ENCODE assay signal across 31 mouse cellular contexts in genomic region chr3:84076543-84077332, GRCm38 (mm10). TPM values are rescaled to one million over a fixed set of nuclear protein-coding genes. Genes with fewer than 3 reads are reported as not detected.
DNase-seq lines count a peak whose midpoint lies in the region; ATAC-seq and TF ChIP-seq lines count a peak whose summit lies in the region.
"Had no signal": no experiment of that assay in that cellular context is flagged by ENCODE, and none has a peak within 500 bp of the region (broad histone marks: within the 10 kb centered on the region; RNA-seq: fewer than 3 reads in every experiment).

No protein-coding gene starts in this region.

- no peak for TF ChIP-seq EP300 in heart, postnatal 0 days (IDR thresholded peaks at IDR 0.05; ENCODE audit: low read depth)
- no peak for TF ChIP-seq EP300 in stomach, postnatal 0 days (optimal IDR thresholded peaks at IDR 0.05)

- H3K27ac ChIP-seq in heart, postnatal 0 days (ENCODE audit: low read depth): peak overlapping the region; percentile 5
- no peak overlapping the region for H3K27ac ChIP-seq in lung, embryonic 14.5 days (ENCODE audit: low read depth)
- no peak overlapping the region; the same call in 1 of the 2 replicates for H3K27ac ChIP-seq in stomach, postnatal 0 days (replicated peaks)
- H3K27ac ChIP-seq: embryonic facial prominence, embryonic 12.5 days; heart, adult 2 months; hindbrain, embryonic 10.5 days; intestine, embryonic 15.5 days; liver, embryonic 14.5 days; neural tube, embryonic 15.5 days; stomach, embryonic 15.5 days had no signal

- no peaks in the 10 kb centered on the region for H3K27me3 ChIP-seq in heart, postnatal 0 days (ENCODE audit: control insufficient read depth, insufficient read depth, low read length)
- no peaks in the 10 kb centered on the region for H3K27me3 ChIP-seq in lung, embryonic 14.5 days (ENCODE audit: insufficient read depth, low read length)
- H3K27me3 ChIP-seq in stomach, postnatal 0 days (ENCODE audit: control insufficient read depth, insufficient read depth, low read length): no peaks in the 10 kb centered on the region
- H3K27me3 ChIP-seq: embryonic facial prominence, embryonic 12.5 days; intestine, embryonic 15.5 days; neural tube, embryonic 15.5 days; stomach, embryonic 15.5 days had no signal

- no peak overlapping the region for H3K9ac ChIP-seq in heart, postnatal 0 days (replicated peaks; ENCODE audit: low read depth, low read length)
- H3K9ac ChIP-seq in lung, embryonic 14.5 days: no peak overlapping the region
- H3K9ac ChIP-seq in stomach, postnatal 0 days (ENCODE audit: low read length): no peak overlapping the region
- H3K9ac ChIP-seq: embryonic facial prominence, embryonic 12.5 days; intestine, embryonic 15.5 days; liver, embryonic 14.5 days; neural tube, embryonic 15.5 days; stomach, embryonic 15.5 days had no signal

- no peak overlapping the region for H3K4me2 ChIP-seq in heart, postnatal 0 days (ENCODE audit: low read depth, low read length)
- H3K4me2 ChIP-seq in lung, embryonic 14.5 days: no peak overlapping the region
- H3K4me2 ChIP-seq in stomach, postnatal 0 days (replicated peaks; ENCODE audit: low read depth): no peak overlapping the region
- H3K4me2 ChIP-seq: embryonic facial prominence, embryonic 12.5 days; intestine, embryonic 15.5 days; neural tube, embryonic 15.5 days; stomach, embryonic 15.5 days had no signal

- DNase-seq in heart, postnatal 0 days (ENCODE audit: low spot score): no peak
- no peak for DNase-seq in heart, adult 8-10 months (ENCODE audit: low spot score)
- DNase-seq in lung, embryonic 14.5 days: no peak
- no peak for DNase-seq in lung, postnatal 10 days
- no peak for DNase-seq in stomach, postnatal 0 days (ENCODE audit: low spot score)
- DNase-seq in spleen, postnatal 14 days (ENCODE audit: low spot score in 2 of 2): no peak
- DNase-seq: adrenal gland, adult 2 months; adrenal gland, postnatal 36 days; cerebellum, adult 8-10 months; cerebellum, postnatal 36 days; gastrocnemius, postnatal 25 days; heart, adult 2 months; kidney, adult 9 months; kidney, postnatal 10 days; layer of hippocampus, postnatal 36 days; left cerebral cortex, postnatal 4 days; lung, postnatal 14 days; midbrain, embryonic 14.5 days; retina, postnatal 1 day; right cerebral cortex, postnatal 14 days; thymus, postnatal 14 days had no signal

- H3K36me3 ChIP-seq in heart, postnatal 0 days (replicated peaks; ENCODE audit: control insufficient read depth, insufficient read depth, low read length): no peaks in the 10 kb centered on the region
- H3K36me3 ChIP-seq in lung, embryonic 14.5 days (ENCODE audit: insufficient read depth): no peaks in the 10 kb centered on the region
- no peaks in the 10 kb centered on the region for H3K36me3 ChIP-seq in stomach, postnatal 0 days (ENCODE audit: control insufficient read depth, insufficient read depth, low read length)
- H3K36me3 ChIP-seq: embryonic facial prominence, embryonic 12.5 days; hindbrain, embryonic 10.5 days; intestine, embryonic 15.5 days; neural tube, embryonic 15.5 days; stomach, embryonic 15.5 days had no signal

- WGBS in heart, postnatal 0 days: 71% methylated on average over 13 of the region's 13 CpGs
- WGBS in lung, embryonic 14.5 days: 71% methylated on average over 13 of the region's 13 CpGs
- 73% methylated on average over 13 of the region's 13 CpGs for WGBS in stomach, postnatal 0 days

- ATAC-seq in heart, postnatal 0 days (ENCODE audit: insufficient read depth, low read depth): no peak; the same call in 1 of the 2 replicates
- ATAC-seq in lung, embryonic 14.5 days (ENCODE audit: insufficient read depth): no peak
- peak; percentile 92 for ATAC-seq in granulocyte monocyte progenitor cell, adult 5-6 weeks (replicated peaks; ENCODE audit: poor library complexity, severe bottlenecking)
- no peak for ATAC-seq in stomach, postnatal 0 days (ENCODE audit: low FRiP score, low TSS enrichment)
- ATAC-seq: CD4-positive, CD25-positive, alpha-beta regulatory T cell, adult 4 months; forebrain, embryonic 14.5 days; hindbrain, embryonic 16.5 days; intestine, embryonic 15.5 days had no signal

- peak; percentile 14; the same call in 1 of the 2 replicates for TF ChIP-seq CTCF in heart, postnatal 0 days (IDR thresholded peaks at IDR 0.05; ENCODE audit: low read depth)
- 0 out of 2 replicates have a peak, but pooled peaks have one; percentile 12 for TF ChIP-seq CTCF in lung, embryonic 14.5 days (IDR thresholded peaks at IDR 0.05; ENCODE audit: low read depth)
- TF ChIP-seq CTCF in stomach, postnatal 0 days (IDR thresholded peaks at IDR 0.05; ENCODE audit: low read depth): peak; percentile 18; the same call in 1 of the 2 replicates

- no peaks in the 10 kb centered on the region for H3K4me1 ChIP-seq in heart, postnatal 0 days (ENCODE audit: control insufficient read depth, insufficient read depth)
- 0 out of 2 replicates have a peak, but pooled peaks cover 2% of the 10 kb centered on the region for H3K4me1 ChIP-seq in lung, embryonic 14.5 days (ENCODE audit: insufficient read depth)
- no peaks in the 10 kb centered on the region for H3K4me1 ChIP-seq in stomach, postnatal 0 days (replicated peaks; ENCODE audit: control insufficient read depth, insufficient read depth)
- H3K4me1 ChIP-seq: embryonic facial prominence, embryonic 12.5 days; intestine, embryonic 15.5 days; neural tube, embryonic 15.5 days; stomach, embryonic 15.5 days had no signal

- no peak overlapping the region for H3K4me3 ChIP-seq in heart, postnatal 0 days (ENCODE audit: low read depth, low read length)
- no peak overlapping the region for H3K4me3 ChIP-seq in lung, embryonic 14.5 days (ENCODE audit: low read depth, low read length)
- H3K4me3 ChIP-seq in stomach, postnatal 0 days (ENCODE audit: low read depth, low read length): no peak overlapping the region
- H3K4me3 ChIP-seq: embryonic facial prominence, embryonic 12.5 days; heart, adult 2 months; hindbrain, embryonic 10.5 days; intestine, embryonic 15.5 days; neural tube, embryonic 15.5 days; stomach, embryonic 15.5 days had no signal

- no peaks in the 10 kb centered on the region for H3K9me3 ChIP-seq in heart, postnatal 0 days (replicated peaks; ENCODE audit: control insufficient read depth, low read length)
- H3K9me3 ChIP-seq in lung, embryonic 14.5 days (ENCODE audit: low read depth, low read length): no peaks in the 10 kb centered on the region
- H3K9me3 ChIP-seq in stomach, postnatal 0 days (ENCODE audit: control insufficient read depth, low read length): no peaks in the 10 kb centered on the region
- H3K9me3 ChIP-seq: embryonic facial prominence, embryonic 12.5 days; hindbrain, embryonic 10.5 days; intestine, embryonic 15.5 days; neural tube, embryonic 15.5 days; stomach, embryonic 15.5 days had no signal

RNA-seq across cellular contexts. Expression of gene Tmem131l, which starts 36.8 kb away (rescaled TPM):
- 32.6 and 33.4 TPM in 2 replicates for total RNA-seq in heart, postnatal 0 days (2014; rRNA removed; ENCODE audit: low replicate concordance)
- polyA plus RNA-seq in heart, postnatal 0 days (2015; fragmentation: Nextera tagmentation; extraction: Ambion mirVana): 14.7 and 16.5 TPM in 2 replicates
- 10 to 100 TPM; 17.6 to 25.0 (median 21.0) TPM for total RNA-seq in heart, adult 8-10 months (2022)
- 59.5 and 61.9 TPM in 2 replicates for polyA plus RNA-seq in lung, embryonic 14.5 days (2014; fragmentation: Nextera tagmentation; extraction: Ambion mirVana)
- total RNA-seq in granulocyte monocyte progenitor cell, adult 5-6 weeks (2014; fragmentation: Nextera tagmentation): 80.9 and 108 TPM in 2 replicates
- 25.6 and 31.9 TPM in 2 replicates for total RNA-seq in granulocyte monocyte progenitor cell, adult 5-6 weeks (2017)
- polyA plus RNA-seq in stomach, postnatal 0 days (2015; fragmentation: Nextera tagmentation; extraction: Ambion mirVana): 15.5 and 18.3 TPM in 2 replicates
